Mouse (Mus musculus): Measurements from ENCODE around the gene Olfr1359. TPM values are rescaled to one million over a fixed set of nuclear protein-coding genes. Genes with fewer than 3 reads are reported as not detected.
"Not testable (repeated sequence)": the region's sequence is repeated elsewhere in the genome, so short reads cannot be mapped to it uniquely, and the experiment has no call there.

Olfr1359 gene
- polyA plus RNA-seq, 1 experiment from 2014 or later = not detected

- Histone ChIP-seq H3K9ac (ENCODE audit: low read length) (peak overlapping the region; percentile 37), H3K4me3 (ENCODE audit: low read length) (peak overlapping the region; percentile 49), H3K9me3 (replicated peaks; ENCODE audit: control insufficient read depth, low read length) (no peaks in the 10 kb centered on the region), H3K4me2 (ENCODE audit: low read depth, low read length) (peak overlapping the region; percentile 65), H3K4me1 (ENCODE audit: control insufficient read depth, insufficient read depth, low read length) (peaks cover 17% of the 10 kb centered on the region), H3K27ac (ENCODE audit: low read length) (peak overlapping the region; percentile 76), H3K36me3 (ENCODE audit: control insufficient read depth, insufficient read depth) (no peaks in the 10 kb centered on the region), H3K27me3 (ENCODE audit: control insufficient read depth, insufficient read depth, low read length) (no peaks in the 10 kb centered on the region)
- peak; percentile 9; the same call in 1 of the 2 replicates for ATAC-seq (replicated peaks; ENCODE audit: extremely low read depth, insufficient read depth, low FRiP score)
- WGBS = 3% methylated on average over 11 of the region's 11 CpGs
Measured at GRCm38 (mm10) chr13:21722373-21722925, 24.5 kb downstream of the Olfr1359 start.

DNA sequence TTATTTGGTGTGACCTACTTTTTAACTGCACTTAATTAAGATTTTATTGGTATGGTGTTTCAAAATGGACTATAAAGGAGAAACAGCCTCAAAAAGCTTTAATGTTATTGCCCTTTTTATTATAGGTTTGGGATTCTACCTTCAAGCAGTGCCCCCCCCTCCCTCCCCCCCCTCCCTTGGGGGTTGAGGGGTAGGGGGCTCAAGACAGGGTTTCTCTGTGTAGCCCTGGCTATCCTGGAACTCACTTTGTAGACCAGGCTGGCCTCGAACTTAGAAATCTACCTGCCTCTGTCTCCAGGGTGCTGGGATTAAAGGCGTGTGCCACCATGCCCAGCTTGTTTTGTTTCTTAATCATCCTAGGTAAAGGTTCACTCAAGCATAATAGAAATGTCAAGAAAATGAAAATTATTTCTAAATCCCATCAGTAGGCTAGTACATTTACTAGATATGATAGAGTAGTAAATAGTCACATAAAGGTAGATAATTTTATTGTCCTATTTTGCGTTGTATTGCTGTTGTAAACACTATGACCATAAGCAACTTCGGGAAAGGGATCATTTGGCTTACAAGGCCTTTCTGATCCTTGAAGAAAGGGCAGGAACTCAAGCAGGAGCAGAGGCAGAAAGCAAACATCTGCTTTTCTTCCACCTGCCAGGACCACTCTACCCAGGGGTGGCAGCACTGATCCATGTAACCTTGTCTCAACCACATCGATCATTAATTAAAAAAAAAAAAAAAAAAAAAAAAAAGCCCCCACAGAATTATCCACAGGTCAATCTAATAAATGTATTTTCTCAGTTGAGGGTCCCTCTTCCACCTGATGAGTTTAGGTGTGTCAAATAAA is 25.3 kb downstream of the Olfr1359 start:
- WGBS = 41% methylated on average over 5 of the region's 5 CpGs

DNA sequence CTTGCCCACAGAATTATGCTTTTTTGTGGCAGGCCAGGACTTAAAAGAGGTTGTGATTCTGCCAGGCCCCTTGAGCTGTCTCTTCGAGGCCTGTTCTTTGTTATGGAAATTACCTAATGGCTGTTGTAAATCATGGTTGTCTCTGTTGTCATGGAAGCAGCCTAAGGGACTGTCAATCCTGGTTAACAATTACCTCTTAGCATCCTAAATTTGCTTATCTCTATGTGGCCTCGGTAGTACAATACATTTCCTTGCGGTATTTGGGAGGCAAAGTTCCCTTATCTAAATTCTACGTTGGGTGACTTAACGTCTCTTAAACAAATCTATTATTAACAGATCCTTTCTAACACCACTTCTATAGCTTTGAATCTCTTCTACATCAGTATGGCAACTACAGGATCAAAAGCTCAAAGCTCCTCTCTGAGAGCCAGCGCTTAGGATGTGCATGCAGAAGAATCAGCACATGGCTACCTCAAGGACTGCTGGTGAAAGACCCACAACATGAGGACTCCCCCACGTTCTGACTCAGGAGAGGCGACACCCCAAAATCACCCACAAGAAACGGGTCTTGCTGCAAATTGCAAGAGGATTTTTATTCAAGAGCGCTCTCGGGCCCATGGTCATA is 30.1 kb downstream of the Olfr1359 start:
- Histone ChIP-seq H3K9me3 (replicated peaks; ENCODE audit: control insufficient read depth, low read length) (no peaks in the 10 kb centered on the region), H3K4me1 (ENCODE audit: control insufficient read depth, insufficient read depth, low read length) (no peaks in the 10 kb centered on the region)
- ATAC-seq (replicated peaks; ENCODE audit: extremely low read depth, insufficient read depth, low FRiP score) = no peak

More for the DNA sequence above, 25.3 kb downstream of the Olfr1359 start:
- Histone ChIP-seq H3K36me3 (ENCODE audit: control insufficient read depth, insufficient read depth) (no peaks in the 10 kb centered on the region), H3K4me1 (ENCODE audit: control insufficient read depth, insufficient read depth, low read length) (peaks cover 14% of the 10 kb centered on the region), H3K4me2 (ENCODE audit: low read depth, low read length) (peak overlapping the region; percentile 65; the same call in 1 of the 2 replicates), H3K9me3 (replicated peaks; ENCODE audit: control insufficient read depth, low read length) (no peaks in the 10 kb centered on the region), H3K27ac (ENCODE audit: low read length) (peak overlapping the region; percentile 76; the same call in 1 of the 2 replicates), H3K4me3 (ENCODE audit: low read length) (no peak overlapping the region), H3K27me3 (ENCODE audit: control insufficient read depth, insufficient read depth, low read length) (no peaks in the 10 kb centered on the region), H3K9ac (ENCODE audit: low read length) (no peak overlapping the region)
- no peak for ATAC-seq (replicated peaks; ENCODE audit: extremely low read depth, insufficient read depth, low FRiP score)

GRCm38 (mm10) chr13:21729544-21729943 is 31.6 kb downstream of the Olfr1359 start:
- H3K4me2 ChIP-seq (ENCODE audit: low read depth, low read length) = no peak overlapping the region
- no peaks in the 10 kb centered on the region for H3K27me3 ChIP-seq (ENCODE audit: control insufficient read depth, insufficient read depth, low read length)
- no peaks in the 10 kb centered on the region for H3K36me3 ChIP-seq (ENCODE audit: control insufficient read depth, insufficient read depth)
- no peaks in the 10 kb centered on the region for H3K9me3 ChIP-seq (replicated peaks; ENCODE audit: control insufficient read depth, low read length)
- no peak overlapping the region for H3K27ac ChIP-seq (ENCODE audit: low read length)
- no peak overlapping the region for H3K4me3 ChIP-seq (ENCODE audit: low read length)
- no peak overlapping the region for H3K9ac ChIP-seq (ENCODE audit: low read length)
- H3K4me1 ChIP-seq (ENCODE audit: control insufficient read depth, insufficient read depth, low read length) = peaks cover 2% of the 10 kb centered on the region; the same call in 1 of the 2 replicates
- ATAC-seq (replicated peaks; ENCODE audit: extremely low read depth, insufficient read depth, low FRiP score) = no peak
- 56% methylated on average over 1 of the region's 1 CpGs for WGBS

More for the DNA sequence above, 30.1 kb downstream of the Olfr1359 start:
- no peak overlapping the region for H3K9ac ChIP-seq (ENCODE audit: low read length)
- no peaks in the 10 kb centered on the region for H3K36me3 ChIP-seq (ENCODE audit: control insufficient read depth, insufficient read depth)
- WGBS = 43% methylated on average over 9 of the region's 11 CpGs
- H3K4me2 ChIP-seq (ENCODE audit: low read depth, low read length) = no peak overlapping the region
- H3K4me3 ChIP-seq (ENCODE audit: low read length) = no peak overlapping the region
- no peaks in the 10 kb centered on the region for H3K27me3 ChIP-seq (ENCODE audit: control insufficient read depth, insufficient read depth, low read length)
- no peak overlapping the region for H3K27ac ChIP-seq (ENCODE audit: low read length)

- Histone ChIP-seq H3K4me2 (ENCODE audit: low read depth, low read length) (no peak overlapping the region), H3K4me3 (ENCODE audit: low read length) (no peak overlapping the region), H3K36me3 (ENCODE audit: control insufficient read depth, insufficient read depth) (no peaks in the 10 kb centered on the region), H3K27ac (ENCODE audit: low read length) (no peak overlapping the region), H3K9ac (ENCODE audit: low read length) (no peak overlapping the region), H3K4me1 (ENCODE audit: control insufficient read depth, insufficient read depth, low read length) (peaks cover 6% of the 10 kb centered on the region), H3K27me3 (ENCODE audit: control insufficient read depth, insufficient read depth, low read length) (no peaks in the 10 kb centered on the region), H3K9me3 (replicated peaks; ENCODE audit: control insufficient read depth, low read length) (no peaks in the 10 kb centered on the region)
- 75% methylated on average over 5 of the region's 5 CpGs for WGBS
- ATAC-seq (replicated peaks; ENCODE audit: extremely low read depth, insufficient read depth, low FRiP score) = 0 out of 2 replicates have a peak, but pooled peaks have one; percentile 0
Measured at GRCm38 (mm10) chr13:21733466-21733865, 35.6 kb downstream of the Olfr1359 start.

- Histone ChIP-seq H3K4me3 (ENCODE audit: low read length) (peak overlapping the region; percentile 63), H3K36me3 (ENCODE audit: control insufficient read depth, insufficient read depth) (no peaks in the 10 kb centered on the region), H3K9me3 (replicated peaks; ENCODE audit: control insufficient read depth, low read length) (no peaks in the 10 kb centered on the region), H3K4me1 (ENCODE audit: control insufficient read depth, insufficient read depth, low read length) (peaks cover 6% of the 10 kb centered on the region), H3K27me3 (ENCODE audit: control insufficient read depth, insufficient read depth, low read length) (no peaks in the 10 kb centered on the region), H3K9ac (ENCODE audit: low read length) (peak overlapping the region; percentile 83), H3K4me2 (ENCODE audit: low read depth, low read length) (peak overlapping the region; percentile 79), H3K27ac (ENCODE audit: low read length) (peak overlapping the region; percentile 93)
- ATAC-seq (replicated peaks; ENCODE audit: extremely low read depth, insufficient read depth, low FRiP score) = peak; percentile 77
- WGBS = 1% methylated on average over 21 of the region's 21 CpGs
Measured at GRCm38 (mm10) chr13:21734010-21734905, 36.3 kb downstream of the Olfr1359 start.

DNA sequence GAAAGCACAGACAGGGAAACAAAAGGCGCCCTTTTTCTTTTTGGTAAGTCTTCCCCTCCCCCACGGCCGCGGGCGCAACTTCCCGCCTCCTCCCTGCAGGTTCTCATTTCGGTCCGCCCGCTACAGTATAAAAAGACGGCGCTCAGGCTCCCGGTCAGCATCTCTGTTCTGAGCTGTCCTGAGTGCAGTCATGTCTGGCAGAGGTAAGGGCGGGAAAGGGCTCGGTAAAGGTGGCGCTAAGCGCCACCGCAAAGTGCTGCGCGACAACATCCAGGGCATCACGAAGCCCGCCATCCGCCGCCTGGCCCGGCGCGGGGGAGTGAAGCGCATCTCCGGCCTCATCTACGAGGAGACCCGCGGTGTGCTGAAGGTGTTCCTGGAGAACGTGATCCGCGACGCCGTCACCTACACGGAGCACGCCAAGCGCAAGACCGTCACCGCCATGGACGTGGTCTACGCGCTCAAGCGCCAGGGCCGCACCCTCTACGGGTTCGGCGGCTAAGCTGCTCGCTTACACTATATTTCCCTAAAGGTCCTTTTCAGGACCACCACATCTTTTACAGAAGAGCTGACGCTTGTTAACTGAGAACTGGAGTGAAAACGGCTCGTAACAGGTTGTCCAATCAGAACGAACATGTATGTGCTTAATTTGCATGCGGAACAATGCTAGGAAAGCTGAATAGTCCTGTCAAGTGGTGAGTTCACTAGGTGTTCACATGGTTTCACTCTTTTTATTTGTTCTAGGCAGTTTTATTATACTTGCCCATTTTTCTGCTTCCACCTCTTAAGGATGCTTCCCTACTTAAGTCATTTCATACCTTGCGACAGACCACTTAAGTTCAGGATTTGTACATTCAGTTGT is 37.2 kb downstream of the Olfr1359 start, which contains the start of gene Hist1h4j:
Hist1h4j (plus strand) TSS at position 159 of the 862 bp plus-strand sequence.
- not testable (repeated sequence) for H3K27me3 ChIP-seq (ENCODE audit: control insufficient read depth, insufficient read depth, low read length); H3K9me3 ChIP-seq (replicated peaks; ENCODE audit: control insufficient read depth, low read length); H3K4me1 ChIP-seq (ENCODE audit: control insufficient read depth, insufficient read depth, low read length); H3K36me3 ChIP-seq (ENCODE audit: control insufficient read depth, insufficient read depth)
- WGBS = under 1% methylated on average over 43 of the region's 56 CpGs
- Histone ChIP-seq H3K4me2 (ENCODE audit: low read depth, low read length) (peak within 1 kb of the TSS; percentile 79), H3K9ac (ENCODE audit: low read length) (peak within 1 kb of the TSS; percentile 83), H3K27ac (ENCODE audit: low read length) (peak within 1 kb of the TSS; percentile 93), H3K4me3 (ENCODE audit: low read length) (peak within 1 kb of the TSS; percentile 63)
- ATAC-seq (replicated peaks; ENCODE audit: extremely low read depth, insufficient read depth, low FRiP score) = peak; percentile 92

- Histone ChIP-seq H3K4me2 (ENCODE audit: low read depth, low read length) (no peak overlapping the region), H3K9ac (ENCODE audit: low read length) (no peak overlapping the region), H3K27me3 (ENCODE audit: control insufficient read depth, insufficient read depth, low read length) (no peaks in the 10 kb centered on the region), H3K4me3 (ENCODE audit: low read length) (no peak overlapping the region), H3K9me3 (replicated peaks; ENCODE audit: control insufficient read depth, low read length) (no peaks in the 10 kb centered on the region), H3K4me1 (ENCODE audit: control insufficient read depth, insufficient read depth, low read length) (peaks cover 5% of the 10 kb centered on the region; the same call in 1 of the 2 replicates), H3K36me3 (ENCODE audit: control insufficient read depth, insufficient read depth) (no peaks in the 10 kb centered on the region), H3K27ac (ENCODE audit: low read length) (no peak overlapping the region)
- no peak for ATAC-seq (replicated peaks; ENCODE audit: extremely low read depth, insufficient read depth, low FRiP score)
- 79% methylated on average over 1 of the region's 1 CpGs for WGBS
Measured at GRCm38 (mm10) chr13:21745006-21745405, 47.1 kb downstream of the Olfr1359 start.
